Mouse (Mus musculus): Measurements from ENCODE around the gene Pde4d.
"Not testable (repeated sequence)": the region's sequence is repeated elsewhere in the genome, so short reads cannot be mapped to it uniquely, and the experiment has no call there.

Pde4d gene

DNA sequence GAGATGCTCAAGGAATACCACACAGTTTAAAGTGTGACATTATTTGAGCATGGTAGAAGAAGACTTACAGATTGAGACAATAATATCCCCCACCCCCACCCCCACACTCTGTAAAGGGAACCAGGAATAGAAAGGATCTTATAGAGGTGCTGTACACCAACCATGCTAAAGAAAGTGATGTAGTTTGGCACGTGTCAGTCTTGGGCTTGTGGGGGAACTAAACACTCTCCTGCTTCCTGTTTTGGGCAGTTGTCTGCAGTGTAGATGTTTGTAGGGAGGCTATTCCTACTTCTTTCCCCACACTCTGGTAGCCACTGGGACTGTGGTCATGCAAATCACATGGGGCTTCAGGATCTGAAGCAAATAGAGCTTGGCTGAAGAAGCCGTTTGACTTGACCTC is 236.5 kb downstream of the Pde4d start:
- no peak for DNase-seq (ENCODE audit: low read depth, low spot score)

DNA sequence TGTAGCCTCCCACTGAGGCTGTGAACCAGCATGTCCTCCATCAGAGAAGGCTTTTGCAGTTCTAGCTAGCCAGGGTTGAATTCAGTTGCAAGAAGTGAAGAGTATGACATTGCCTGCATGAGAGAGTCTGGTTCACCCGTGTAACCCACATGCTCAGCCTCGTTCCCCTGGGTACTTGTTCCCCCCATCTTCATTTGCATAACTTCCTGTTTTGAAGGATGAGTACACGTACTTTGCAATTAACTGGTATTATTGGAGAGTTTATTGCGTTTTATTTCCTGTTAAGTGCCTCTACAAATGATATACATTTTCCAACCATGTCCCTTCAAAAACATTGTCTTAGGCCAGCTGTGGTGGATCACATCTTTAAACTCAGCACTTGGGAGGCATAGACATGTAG is 237.1 kb downstream of the Pde4d start:
- DNase-seq (ENCODE audit: low read depth, low spot score) = no peak

DNA sequence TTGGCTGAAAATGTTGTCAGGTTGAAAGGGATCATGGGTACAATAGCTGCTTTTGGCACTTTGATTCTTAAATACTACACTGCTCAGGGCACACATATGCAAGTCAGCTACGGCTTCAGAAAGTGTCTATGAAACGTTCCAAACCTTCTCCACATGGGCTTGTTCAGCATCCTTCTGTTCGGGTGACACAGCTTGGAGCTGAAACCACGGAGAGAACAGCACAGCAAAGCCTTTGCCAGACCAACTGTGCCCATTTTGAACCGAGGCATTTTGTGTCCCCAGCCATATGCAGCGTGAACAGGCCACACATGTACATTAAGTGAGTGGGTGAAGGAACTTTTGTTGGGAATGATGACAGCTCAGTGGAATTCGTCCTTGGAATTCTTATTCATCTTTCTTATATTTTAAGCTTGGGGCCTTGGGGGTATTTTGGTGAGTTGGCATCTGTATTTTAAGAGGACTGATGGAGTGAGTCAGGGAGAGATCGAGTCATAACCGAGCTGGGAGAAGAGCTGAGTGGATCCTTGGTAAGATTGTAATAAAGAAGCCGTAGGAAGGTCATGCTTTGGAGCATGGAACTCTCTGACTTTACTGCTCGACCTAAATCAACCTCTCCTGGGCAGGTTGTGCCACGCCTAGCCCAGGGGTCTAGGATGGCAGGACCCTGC is 243.3 kb downstream of the Pde4d start:
- no peak for DNase-seq (ENCODE audit: low read depth, low spot score)

DNA sequence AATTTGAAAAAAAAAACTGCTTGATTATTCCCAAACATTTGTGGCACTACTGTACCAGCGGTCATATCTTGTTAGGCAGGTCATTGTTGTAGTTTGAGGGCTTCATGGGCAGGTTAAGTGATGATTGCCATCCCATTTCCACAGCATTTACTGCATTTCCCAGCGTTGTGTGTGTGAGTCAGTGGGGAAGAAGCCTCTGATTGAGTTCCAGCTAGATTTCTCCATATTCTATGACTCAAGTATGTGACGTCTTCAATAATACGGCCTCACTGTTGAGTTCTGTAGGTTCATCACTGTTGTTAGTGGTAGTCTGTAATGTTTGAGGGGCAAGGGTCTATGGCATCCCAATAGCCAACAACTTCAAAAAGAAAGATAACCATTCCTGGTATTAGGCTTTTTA is 255.7 kb downstream of the Pde4d start:
- no peak for DNase-seq (ENCODE audit: low read depth, low spot score)

DNA sequence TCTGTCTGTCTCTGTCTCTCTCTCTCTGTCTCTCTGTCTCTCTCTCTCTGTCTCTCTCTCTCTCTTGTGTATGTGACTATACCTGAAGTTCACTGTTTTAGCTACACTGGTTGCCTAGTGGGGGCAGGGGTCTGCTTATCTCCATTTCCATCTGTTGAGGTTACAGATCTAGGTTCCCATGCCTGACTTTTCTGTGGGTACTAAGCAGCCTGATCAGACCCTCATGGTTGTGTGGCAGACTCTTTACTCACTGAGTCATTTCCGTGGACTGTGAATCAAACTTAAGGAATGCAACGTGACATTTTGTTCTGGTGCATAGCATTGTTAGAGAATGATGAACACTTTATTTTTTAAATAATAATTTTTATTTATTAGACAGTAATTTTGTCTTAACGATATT is 264.3 kb downstream of the Pde4d start:
- no peak for DNase-seq (ENCODE audit: low read depth, low spot score)

DNA sequence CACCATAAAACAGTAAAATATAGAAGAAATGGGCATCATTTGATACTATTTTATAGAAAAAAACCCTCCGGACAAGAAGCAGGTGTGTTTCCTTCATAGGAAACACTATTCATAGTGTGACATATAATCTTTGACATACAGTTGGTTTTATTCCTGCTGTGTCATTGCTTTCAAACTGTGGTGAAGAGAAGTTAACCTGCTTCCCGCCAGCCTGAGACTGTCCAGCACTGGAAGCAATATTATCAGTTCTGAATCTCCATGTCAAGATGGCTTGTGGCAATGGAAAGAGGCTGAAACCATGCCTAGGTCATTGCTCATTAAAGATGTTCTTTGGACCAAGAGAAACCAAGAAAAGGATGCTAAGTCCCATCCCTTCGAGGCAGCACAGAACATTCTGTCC is 265.3 kb downstream of the Pde4d start:
- DNase-seq (ENCODE audit: low read depth, low spot score) = no peak

DNA sequence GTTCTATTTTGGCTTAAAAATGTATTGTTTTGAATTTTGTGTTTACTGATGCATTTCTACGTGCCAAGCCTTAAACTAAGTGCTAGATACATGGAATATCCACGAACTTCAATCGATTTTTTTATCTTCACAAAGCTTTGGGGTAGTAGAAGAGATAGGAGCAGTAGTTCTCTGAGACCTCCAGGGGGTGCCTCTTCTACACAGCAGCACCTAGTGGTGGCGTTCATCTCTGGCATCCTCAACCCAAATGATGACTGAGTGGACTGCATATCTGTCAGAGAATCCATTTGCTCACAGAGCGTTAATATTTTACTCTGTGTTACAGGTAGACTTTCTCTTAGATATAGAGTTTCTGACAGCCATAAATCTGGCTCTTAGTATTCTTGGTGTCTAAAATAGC is 272.5 kb downstream of the Pde4d start:
- DNase-seq (ENCODE audit: low read depth, low spot score) = peak; percentile 76

DNA sequence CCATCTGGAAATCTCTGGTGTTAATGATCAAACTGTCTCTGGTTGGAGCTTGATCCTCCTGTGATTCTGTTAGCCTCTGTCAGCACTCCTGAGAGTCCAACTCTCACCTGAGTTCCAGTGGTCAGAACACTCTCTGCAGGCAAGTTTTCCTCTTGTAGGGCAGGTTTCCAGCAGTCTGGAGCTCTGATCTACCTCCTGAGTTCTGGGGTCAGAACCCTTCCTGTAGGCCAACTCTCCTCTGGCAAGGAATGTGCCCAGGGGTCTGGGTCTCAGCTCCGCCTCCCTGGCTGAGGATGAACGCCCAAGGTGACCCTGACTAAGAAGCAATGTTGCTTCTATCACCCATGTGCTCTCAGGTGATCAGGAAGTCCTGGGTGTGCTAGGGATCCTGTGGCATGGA is 284.6 kb downstream of the Pde4d start:
- DNase-seq (ENCODE audit: low read depth, low spot score) = not testable (repeated sequence)

DNA sequence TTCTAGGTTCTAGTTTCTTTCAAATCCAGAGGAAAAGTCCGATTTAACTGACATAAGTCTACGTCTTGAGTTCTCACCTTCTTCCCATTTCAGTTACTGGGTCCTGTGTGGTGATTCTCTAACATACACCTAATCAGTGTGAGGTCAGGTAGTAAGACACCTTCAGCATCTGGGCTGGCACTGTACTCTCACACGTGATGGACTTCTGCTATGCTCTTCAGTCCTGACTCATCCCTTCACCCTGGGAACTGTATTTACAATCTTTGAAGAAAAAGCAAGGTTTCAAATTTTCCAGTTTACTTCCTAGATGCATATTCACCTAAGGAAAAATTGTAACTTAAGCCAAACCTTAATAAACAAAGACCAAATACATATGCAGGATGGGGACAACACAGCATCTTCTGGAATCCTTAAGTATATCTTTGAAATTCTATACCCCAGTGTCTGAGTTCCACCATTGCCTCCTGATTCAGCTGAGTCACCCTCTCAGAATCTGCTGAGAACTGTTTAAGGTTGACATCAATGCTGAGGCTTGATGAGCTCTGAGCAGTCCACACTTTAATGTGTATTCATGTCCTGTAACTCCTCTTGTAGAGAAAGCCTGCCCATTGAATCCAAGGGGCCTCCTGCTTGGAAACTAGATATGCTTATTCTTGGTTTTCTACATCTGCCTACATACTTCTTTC is 301.6 kb downstream of the Pde4d start:
- DNase-seq (ENCODE audit: low read depth, low spot score) = no peak

DNA sequence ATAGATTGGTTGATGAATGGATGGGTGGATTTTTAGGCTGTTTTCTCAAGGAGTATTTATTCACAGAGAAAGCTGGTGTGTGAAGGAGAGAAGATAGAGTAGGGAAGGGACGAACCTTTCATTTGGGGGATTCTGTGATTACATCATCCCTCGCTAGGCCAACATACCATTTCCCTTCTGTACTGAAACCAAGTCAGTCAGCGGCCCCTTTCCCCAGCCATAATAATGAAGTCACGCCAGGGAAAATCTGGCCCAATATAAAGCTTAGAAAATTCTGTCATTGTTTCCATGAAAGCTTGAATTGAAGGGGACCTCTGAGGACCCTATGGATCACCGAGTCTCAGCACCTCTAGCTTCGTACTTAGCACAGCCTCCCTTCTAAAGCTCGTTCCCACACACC is 307.7 kb downstream of the Pde4d start:
- DNase-seq (ENCODE audit: low read depth, low spot score) = no peak

DNA sequence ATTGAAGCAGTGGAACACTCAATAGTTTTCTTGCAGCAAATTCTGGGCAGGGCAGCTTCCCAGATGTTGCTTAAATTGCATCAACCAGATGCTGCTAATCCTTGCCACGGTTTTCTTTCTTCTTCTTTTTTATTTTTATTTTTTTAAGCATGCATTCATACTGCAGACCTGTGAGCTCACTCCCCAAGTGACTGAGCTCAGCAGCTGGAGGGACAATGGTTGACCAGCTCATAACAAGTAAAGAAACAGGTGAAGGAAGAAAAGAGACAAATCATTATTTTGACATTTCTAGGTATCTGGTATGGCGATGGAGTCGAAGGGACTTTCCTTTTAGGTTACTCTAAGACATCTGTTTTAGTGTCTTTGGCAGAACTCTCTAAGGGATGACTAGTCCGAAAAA is 308.6 kb downstream of the Pde4d start:
- no peak for DNase-seq (ENCODE audit: low read depth, low spot score)

DNA sequence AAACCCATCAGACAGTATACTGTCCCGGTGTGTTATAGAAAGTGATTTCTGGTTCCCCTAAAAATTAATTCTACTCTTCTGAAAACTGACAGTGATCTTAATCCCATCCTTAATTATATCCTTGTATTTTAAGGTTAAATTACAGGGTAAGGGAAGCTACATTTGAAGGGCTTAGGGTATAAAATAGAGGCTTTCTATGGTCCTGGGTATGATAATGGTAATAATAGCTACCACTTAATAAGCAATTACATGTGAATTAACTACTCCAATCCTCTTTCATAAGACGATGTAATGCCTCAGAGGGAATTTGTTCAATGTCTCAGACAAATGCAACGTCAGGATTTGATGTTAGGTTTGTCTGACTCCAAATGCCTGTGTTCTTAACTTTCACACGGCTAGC is 309.4 kb downstream of the Pde4d start:
- DNase-seq (ENCODE audit: low read depth, low spot score) = no peak

DNA sequence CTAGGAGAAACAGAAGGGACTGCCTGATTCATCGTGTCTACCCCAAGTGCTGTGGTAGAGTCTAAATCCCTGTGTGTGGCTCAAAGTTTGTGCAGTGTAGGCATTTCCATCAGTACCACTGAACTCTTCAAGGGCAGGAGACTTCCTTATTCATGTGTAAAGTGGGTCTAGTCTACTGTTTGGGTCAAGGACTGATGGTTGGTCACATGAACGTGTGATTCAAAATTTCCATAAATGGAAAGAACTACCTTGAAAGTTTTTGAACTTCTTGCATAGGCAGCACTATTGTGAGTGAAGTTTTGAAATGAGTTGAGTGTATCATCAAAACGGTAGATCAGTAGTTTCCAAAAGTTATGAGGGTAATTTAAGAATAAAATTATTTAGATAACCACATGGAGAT is 313.5 kb downstream of the Pde4d start:
- no peak for DNase-seq (ENCODE audit: low read depth, low spot score)

DNA sequence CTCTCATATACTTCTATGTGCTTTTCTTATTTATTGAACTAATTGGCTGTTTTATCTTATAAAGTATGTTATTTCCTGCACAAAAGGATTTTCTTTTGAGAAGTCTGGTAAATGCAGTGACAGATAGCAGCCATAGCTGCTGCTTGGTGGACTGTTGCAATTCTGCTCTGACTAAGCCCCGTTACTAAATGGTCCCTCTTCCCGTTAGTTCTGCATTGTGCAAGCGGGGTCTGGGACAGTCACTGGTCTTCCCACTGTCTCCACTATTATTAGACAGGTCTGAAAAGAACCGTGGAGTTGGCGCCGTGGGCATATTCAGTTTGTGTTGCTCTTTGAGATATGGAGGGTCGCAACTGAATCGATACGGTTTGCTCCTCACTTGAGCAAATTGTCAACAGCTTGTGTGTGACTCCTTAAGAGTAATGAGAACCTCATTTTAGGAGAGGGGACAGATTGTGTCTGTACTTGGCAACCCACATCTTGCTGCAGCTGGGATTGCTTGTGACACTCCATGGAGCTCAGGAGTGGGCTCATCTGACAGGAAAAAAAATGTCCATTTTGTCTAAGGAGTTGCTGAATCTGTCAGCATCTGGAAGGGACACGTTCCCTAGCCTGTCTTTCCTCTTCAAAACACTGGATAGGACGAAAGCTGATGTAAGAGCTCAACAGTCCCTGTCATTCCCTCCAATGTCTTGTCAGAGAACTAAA is 316.4 kb downstream of the Pde4d start:
- no peak for DNase-seq (ENCODE audit: low read depth, low spot score)

DNA sequence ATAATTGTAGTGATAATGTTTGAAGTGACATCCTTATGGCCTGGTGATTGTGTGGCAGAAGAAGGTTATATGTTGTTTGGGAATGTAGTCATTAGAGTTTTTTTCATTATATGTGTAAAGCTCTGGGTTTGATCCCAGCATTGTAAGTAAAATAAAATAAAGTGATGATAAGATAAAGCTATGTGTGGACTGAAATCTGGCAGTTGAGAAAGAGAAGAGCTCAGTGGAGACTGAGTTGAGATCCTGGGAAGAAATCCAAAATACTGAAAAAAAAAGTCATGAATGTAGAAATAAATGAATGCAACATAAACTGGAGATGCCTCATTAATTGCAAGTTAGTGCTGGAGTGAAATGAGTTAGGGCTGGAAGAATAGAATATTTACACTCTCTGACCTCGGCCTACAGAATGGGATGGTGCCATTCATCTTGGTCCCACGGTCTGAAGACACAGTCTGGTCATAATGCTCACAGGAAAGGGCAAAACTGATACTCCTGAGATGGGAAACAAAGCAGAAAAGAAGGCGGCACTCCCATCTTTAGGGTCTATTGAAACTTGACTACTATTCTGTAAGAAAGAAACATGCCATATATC is 319.8 kb downstream of the Pde4d start:
- no peak for DNase-seq (ENCODE audit: low read depth, low spot score)

DNA sequence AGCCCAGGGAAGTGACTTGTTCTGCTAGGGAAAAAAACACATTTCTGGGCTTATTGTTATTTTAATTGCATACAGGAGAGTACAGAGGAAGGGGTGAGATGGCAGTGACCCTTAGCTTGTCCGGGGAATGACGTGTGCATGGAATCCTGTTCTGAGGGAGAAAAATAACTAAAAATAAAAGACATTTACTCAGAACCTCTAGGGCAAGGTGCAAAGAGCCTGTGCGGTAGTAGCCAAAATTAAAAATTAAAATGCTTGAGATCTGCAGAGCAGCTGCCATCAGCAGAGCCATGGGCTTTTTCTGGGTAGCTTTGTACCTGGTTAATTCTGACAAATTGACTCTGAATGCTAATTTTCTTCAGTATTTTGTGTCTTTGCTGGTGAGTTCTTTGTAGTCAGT is 322.6 kb downstream of the Pde4d start:
- DNase-seq (ENCODE audit: low read depth, low spot score) = peak; percentile 7

DNA sequence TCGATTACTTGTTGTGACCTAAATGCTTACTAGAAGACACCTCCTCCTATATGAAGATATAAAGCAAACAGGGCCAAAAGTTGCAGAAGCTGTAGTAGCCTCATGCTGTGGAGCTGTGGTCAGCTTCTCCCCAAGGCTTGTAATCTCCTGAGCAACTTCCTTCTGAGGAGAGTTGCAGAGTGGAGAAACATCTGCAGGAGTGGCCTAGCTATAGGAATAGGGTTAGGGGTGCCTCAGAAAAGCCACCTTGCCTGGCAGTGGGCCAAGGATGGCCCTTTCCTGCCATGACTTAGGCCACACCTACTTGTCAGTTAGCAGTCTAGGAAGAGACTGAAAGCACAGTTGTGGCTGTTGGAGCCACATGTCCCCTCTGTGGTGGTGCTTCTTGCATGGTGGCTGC is 325.2 kb downstream of the Pde4d start:
- DNase-seq (ENCODE audit: low read depth, low spot score) = no peak

DNA sequence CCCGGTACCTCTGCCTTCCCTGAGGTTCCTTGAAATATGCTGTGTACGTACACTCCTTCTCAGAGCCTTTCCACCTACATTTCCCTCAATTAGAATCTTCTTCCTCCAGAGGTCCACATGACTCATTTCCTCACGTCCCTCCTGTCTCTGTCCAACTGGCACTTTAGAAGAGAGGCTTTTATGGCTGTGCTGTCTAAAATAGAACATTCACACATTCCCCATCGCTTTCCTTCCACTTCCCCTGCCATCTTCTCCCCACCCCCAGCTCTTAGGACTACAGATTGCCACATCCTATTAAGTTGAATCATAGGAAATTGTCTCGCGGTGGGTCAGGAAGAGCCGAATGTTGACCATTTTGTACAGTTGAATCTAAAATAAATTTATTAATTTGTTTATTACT is 326.1 kb downstream of the Pde4d start:
- DNase-seq (ENCODE audit: low read depth, low spot score) = no peak

DNA sequence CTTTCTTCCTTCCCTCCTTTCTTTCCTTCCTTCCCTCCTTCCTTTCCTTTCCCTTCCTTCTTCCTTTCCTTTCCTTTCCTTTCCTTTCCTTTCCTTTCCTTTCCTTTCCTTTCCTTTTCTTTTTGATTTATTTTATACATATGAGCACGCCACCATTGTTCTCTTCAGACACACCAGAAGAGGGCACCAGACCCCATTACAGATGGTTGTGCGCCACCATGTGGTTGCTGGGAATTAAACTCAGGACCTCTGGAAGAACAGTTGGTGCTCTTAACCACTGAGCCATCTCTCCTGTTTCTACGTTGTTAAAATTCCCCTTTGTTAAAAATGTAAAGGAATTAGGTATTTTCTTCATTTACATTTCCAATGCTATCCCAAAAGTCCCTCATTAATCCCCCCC is 347.9 kb downstream of the Pde4d start:
- DNase-seq (ENCODE audit: low read depth, low spot score) = not testable (repeated sequence)

DNA sequence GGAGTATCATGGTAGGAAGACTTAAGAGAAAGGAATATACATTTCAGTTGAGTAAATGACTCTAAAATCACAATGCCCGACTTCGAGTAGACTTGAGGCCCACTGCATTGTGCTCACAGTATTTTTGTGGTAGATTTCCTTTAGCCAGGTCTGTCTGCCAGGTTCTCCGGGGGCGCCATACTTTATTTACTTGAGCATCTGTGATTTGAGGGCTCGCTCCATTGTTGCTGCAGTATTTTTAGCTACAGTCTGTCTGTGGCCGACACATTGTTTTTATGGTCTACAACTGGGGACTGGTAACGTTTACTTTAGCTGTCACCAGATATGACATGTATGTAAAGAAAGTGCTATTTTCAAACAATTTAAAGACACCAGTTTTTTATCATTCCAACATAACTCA is 359.4 kb downstream of the Pde4d start:
- no peak for DNase-seq (ENCODE audit: low read depth, low spot score)

DNA sequence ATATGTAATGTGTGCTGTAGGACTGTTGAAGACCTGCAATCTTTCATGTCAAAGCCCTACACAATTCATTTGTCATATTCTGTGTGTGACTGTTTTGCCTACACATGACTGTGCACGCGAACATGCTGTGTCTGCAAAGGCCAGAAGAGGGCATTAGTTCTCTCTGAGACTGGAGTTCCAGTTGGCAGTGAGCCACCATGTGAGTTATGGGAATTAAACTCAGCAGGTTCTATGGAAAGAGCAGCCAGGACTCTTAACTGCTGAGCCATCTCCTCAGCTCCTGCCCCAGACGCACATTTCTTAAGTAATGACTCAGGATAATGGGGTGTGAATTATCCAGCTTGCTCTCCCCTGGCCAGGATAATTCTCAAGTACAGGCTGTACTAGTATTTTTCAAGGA is 363.2 kb downstream of the Pde4d start:
- DNase-seq (ENCODE audit: low read depth, low spot score) = peak; percentile 34

DNA sequence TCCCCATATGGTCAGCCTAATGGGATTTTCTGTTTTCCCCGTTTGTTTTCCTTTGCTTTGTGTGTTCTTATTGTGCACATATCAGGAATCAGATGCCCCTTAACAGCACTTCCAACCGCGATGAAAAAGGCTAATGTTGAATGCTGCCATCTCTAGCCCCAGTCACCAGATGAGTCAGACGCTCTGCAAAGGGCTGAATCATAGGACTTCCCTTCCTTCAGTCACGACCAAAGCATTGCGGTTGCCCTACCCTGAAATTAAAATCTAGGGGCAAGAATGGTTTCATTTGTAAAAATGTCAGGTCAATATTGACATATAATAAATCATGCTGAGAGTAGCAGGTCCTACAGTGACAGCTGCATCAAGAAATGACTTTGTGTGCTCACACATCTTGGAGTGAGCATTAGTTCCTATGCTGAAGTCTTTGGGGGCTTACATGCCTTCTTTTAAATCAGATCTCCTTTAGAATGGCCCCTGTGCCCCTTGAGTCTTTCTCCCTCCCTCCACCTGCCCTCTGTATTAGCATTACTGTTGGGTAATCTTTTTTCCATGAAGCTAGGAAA is 370.2 kb downstream of the Pde4d start:
- DNase-seq (ENCODE audit: low read depth, low spot score) = no peak

Data from ZHBTc4 (cell line).